Mouse (Mus musculus) right cerebral cortex, postnatal 25 days (tissue): Measurements from ENCODE around the gene Olfr1555-ps1.
"Not testable (repeated sequence)": the region's sequence is repeated elsewhere in the genome, so short reads cannot be mapped to it uniquely, and the experiment has no call there.

Experiments
- DNase-seq: peaks from one replicate; pipeline ENCODE4 v3.0.0; 2022

The Olfr1555-ps1 gene

GRCm38 (mm10) chr19:12170062-12170599 is at the start of gene Olfr1555-ps1:
Gene Olfr1555-ps1 (minus strand): TSS chr19:12170112.
- not testable (repeated sequence) for DNase-seq

GRCm38 (mm10) chr19:12200334-12200733 is 30.4 kb upstream of the Olfr1555-ps1 start, which contains the start of gene Olfr1431:
Gene Olfr1431 (plus strand): TSS chr19:12200634.
- DNase-seq = no peak

DNA sequence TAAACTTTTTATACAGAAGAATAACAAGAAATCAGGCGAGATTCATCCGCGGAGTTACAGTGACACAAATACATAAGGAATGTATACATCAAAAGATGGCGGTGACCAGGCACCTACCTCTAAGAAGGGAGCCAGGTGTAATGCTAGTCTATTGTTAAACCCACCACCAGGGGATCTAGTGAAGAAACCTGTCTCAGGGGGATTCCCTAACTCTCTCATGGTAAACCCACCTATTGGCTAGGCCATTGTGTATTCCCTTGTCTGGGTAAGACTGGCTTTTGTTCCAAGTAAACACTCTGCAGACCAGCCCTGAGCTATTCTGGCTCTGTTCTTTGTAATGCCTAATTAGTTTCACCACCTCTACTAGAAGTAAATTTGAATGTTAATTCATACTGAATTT is 29.2 kb upstream of the Olfr1555-ps1 start:
- not testable (repeated sequence) for DNase-seq

- not testable (repeated sequence) for DNase-seq
These were observed 5.5 kb upstream of the Olfr1555-ps1 start for GRCm38 (mm10) chr19:12175431-12175830.

- no peak for DNase-seq
These were observed 24.5 kb downstream of the Olfr1555-ps1 start for GRCm38 (mm10) chr19:12145452-12145851.

DNA sequence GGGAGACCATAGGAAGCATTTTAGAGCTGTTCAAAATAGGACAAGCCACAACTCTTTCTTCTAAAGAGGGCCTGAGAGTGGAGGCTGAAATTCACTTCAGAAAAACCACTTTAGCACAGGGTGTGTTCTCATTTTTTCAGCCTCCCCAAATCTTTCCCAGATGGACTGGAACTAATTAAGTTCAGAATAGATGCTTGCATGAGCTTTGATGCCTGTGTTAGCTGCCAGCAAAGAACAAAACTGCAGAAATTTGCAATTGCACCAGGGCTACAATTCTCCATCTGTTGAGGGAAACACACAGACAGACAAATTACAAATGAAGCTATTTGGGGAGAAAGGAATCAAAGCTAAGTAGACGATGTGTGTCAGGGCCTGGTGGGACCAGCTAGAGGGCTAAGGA is 26.6 kb downstream of the Olfr1555-ps1 start:
- peak; percentile 40 for DNase-seq

GRCm38 (mm10) chr19:12134289-12134688 is 35.6 kb downstream of the Olfr1555-ps1 start:
- no peak for DNase-seq

DNA sequence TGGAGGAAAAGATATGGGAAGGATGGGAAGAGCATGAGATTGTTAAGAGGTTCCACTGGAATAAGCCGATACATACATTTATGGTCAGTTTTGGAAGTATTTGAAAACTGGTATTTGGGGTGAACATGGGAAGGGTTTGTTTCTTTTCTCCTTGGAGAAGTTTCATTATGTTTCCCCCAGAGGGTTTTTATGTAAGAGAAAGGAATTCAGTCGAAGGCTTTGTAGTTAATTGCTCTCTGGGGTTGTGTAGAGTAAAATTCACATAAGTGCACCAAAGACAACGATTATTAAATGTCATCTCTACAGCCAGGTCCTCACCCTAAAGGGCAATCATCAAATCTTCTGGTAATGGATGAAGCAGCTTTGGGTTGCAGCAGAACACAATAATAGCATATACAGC is 46.8 kb downstream of the Olfr1555-ps1 start, which contains the start of gene Olfr76:
Gene Olfr76 (minus strand): TSS at position 101 of the 400 bp plus-strand sequence.
- no peak for DNase-seq

GRCm38 (mm10) chr19:12116464-12116863 is 53.4 kb downstream of the Olfr1555-ps1 start:
- no peak for DNase-seq

DNA sequence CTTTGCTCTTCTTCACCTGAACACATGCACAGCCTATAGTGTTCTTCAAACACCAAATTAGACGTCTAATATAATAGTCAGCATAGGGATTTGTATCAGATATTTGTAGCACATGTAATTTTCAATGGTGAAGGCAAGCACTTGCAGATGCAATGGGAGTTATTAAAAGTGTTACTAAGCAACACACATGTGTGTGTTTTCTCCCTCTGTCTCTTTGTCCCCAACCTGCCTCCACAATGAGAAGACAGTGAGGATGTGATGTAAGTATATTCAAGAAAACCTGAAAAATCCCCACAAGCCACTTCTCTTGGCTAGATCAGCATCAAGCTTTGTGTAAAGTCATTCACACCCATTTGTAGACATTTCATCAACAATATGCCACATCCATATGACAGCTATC is 54.1 kb downstream of the Olfr1555-ps1 start, which contains the start of gene Olfr1428:
Gene Olfr1428 (minus strand): TSS at position 101 of the 400 bp plus-strand sequence.
- DNase-seq = no peak
